Mouse (Mus musculus) forebrain, embryonic 16.5 days (tissue): ENCODE results near the gene Ccdc30. TPM values are rescaled to one million over a fixed set of nuclear protein-coding genes. Genes with fewer than 3 reads are reported as not detected.
"Not testable (repeated sequence)": the region's sequence is repeated elsewhere in the genome, so short reads cannot be mapped to it uniquely, and the experiment has no call there.

ENCODE experiments used
- ATAC-seq: fragments of 200-750 bp; cut with Nextera tagmentation; 2 replicates; pipeline ENCODE4 v1.8.0; 2017; ENCODE audit warnings: mild to moderate bottlenecking, moderate library complexity
- H3K27ac ChIP-seq: fragments of 300-500 bp; sonication (generic); 2 replicates; pipeline ENCODE4 v1.5.1; 2014; ENCODE audit warnings: low read length, control low read depth
- H3K27me3 ChIP-seq: fragments of 300-500 bp; sonication (generic); replicated peaks from 2 replicates; pipeline ENCODE4 v1.6.1; 2014; ENCODE audit warnings: low read length; ENCODE audit not compliant: control insufficient read depth, insufficient read depth
- H3K36me3 ChIP-seq: fragments of 300-500 bp; sonication (generic); 2 replicates; pipeline ENCODE4 v1.6.1; 2014; ENCODE audit not compliant: control insufficient read depth, insufficient read depth
- H3K4me1 ChIP-seq: fragments of 300-500 bp; sonication (generic); replicated peaks from 2 replicates; pipeline ENCODE4 v1.6.1; 2014; ENCODE audit warnings: low read length; ENCODE audit not compliant: control insufficient read depth, insufficient read depth
- H3K4me2 ChIP-seq: fragments of 300-500 bp; sonication (generic); 2 replicates; pipeline ENCODE4 v1.6.1; 2014; ENCODE audit warnings: mild to moderate bottlenecking, low read length, control low read depth
- H3K4me3 ChIP-seq: fragments of 300-500 bp; sonication (generic); replicated peaks from 2 replicates; pipeline ENCODE4 v1.5.1; 2014; ENCODE audit warnings: mild to moderate bottlenecking, low read length, control low read depth
- H3K9ac ChIP-seq: fragments of 300-500 bp; sonication (generic); replicated peaks from 2 replicates; pipeline ENCODE4 v1.6.1; 2014; ENCODE audit warnings: low read depth, low read length, control low read depth
- H3K9me3 ChIP-seq: fragments of 300-500 bp; sonication (generic); 2 replicates; pipeline ENCODE4 v1.6.1; 2016; ENCODE audit warnings: low read length; ENCODE audit not compliant: control insufficient read depth
- WGBS: fragments of 180-500 bp; shearing (Covaris S2); extraction: QIAGEN DNeasy Blood & Tissue Kit; methylation state at CpG from one replicate; pipeline ENCODE4 v1.1.7; 2014; 5-methylcytosine and 5-hydroxymethylcytosine counted together
- polyA plus RNA-seq: library from polyadenylated mRNA; unstranded; fragments of >200 nt; fragmentation: Nextera tagmentation; extraction: Ambion mirVana; gene quantifications from 2 replicates; pipeline ENCODE4 v1.2.1, GENCODE M21; 2015

Ccdc30 gene
- polyA plus RNA-seq, 1 experiment from 2014 or later: 15.5 TPM

- not testable (repeated sequence) for H3K4me1 ChIP-seq, H3K9ac ChIP-seq, H3K4me2 ChIP-seq, H3K27ac ChIP-seq, H3K9me3 ChIP-seq, ATAC-seq, H3K27me3 ChIP-seq, H3K4me3 ChIP-seq
- 84% methylated on average over 15 of the region's 15 CpGs for WGBS
- peaks cover 46% of the 10 kb centered on the region for H3K36me3 ChIP-seq
These were observed 136.5 kb downstream of the Ccdc30 start for GRCm38 (mm10) chr4:119278784-119279183.

- ATAC-seq: no peak
- peaks cover 40% of the 10 kb centered on the region for H3K36me3 ChIP-seq
These were observed 139.6 kb downstream of the Ccdc30 start for GRCm38 (mm10) chr4:119275726-119276125.

GRCm38 (mm10) chr4:119275226-119275625 is 140.1 kb downstream of the Ccdc30 start:
- Histone ChIP-seq H3K27me3 (no peaks in the 10 kb centered on the region), H3K4me3 (no peak overlapping the region), H3K4me1 (no peaks in the 10 kb centered on the region), H3K36me3 (peaks cover 43% of the 10 kb centered on the region), H3K9me3 (no peaks in the 10 kb centered on the region), H3K9ac (no peak overlapping the region), H3K27ac (no peak overlapping the region), H3K4me2 (no peak overlapping the region)
- no peak for ATAC-seq
- 90% methylated on average over 2 of the region's 2 CpGs for WGBS

More at GRCm38 (mm10) chr4:119275726-119276125, 139.6 kb downstream of the Ccdc30 start:
- no peaks in the 10 kb centered on the region for H3K9me3 ChIP-seq
- H3K27ac ChIP-seq: no peak overlapping the region
- no peak overlapping the region for H3K4me2 ChIP-seq
- no peak overlapping the region for H3K4me3 ChIP-seq
- H3K4me1 ChIP-seq: no peaks in the 10 kb centered on the region
- no peaks in the 10 kb centered on the region for H3K27me3 ChIP-seq
- no peak overlapping the region for H3K9ac ChIP-seq
- WGBS: 85% methylated on average over 2 of the region's 2 CpGs

- Histone ChIP-seq H3K9me3 (no peaks in the 10 kb centered on the region), H3K4me3 (no peak overlapping the region), H3K27ac (no peak overlapping the region), H3K36me3 (peaks cover 43% of the 10 kb centered on the region), H3K4me1 (no peaks in the 10 kb centered on the region), H3K27me3 (no peaks in the 10 kb centered on the region), H3K9ac (no peak overlapping the region), H3K4me2 (no peak overlapping the region)
- no peak for ATAC-seq
- WGBS: 97% methylated on average over 1 of the region's 1 CpGs
These were observed 140.7 kb downstream of the Ccdc30 start for GRCm38 (mm10) chr4:119274627-119275026.

Other genes with a start within 250 kb of the Ccdc30 start
- 3.7 and 6.1 TPM in 2 replicates for gene Zfp691, start 241.3 kb downstream of the Ccdc30 start, polyA plus RNA-seq
- 0.16 and 0.54 TPM in 2 replicates for gene Ermap, start 225.5 kb downstream of the Ccdc30 start, polyA plus RNA-seq
- 235 and 249 TPM in 2 replicates for gene Svbp, start 220.2 kb downstream of the Ccdc30 start, polyA plus RNA-seq
- 0.39 and 0.49 TPM in 2 replicates for gene Tmem269, start 197.3 kb downstream of the Ccdc30 start, polyA plus RNA-seq
- 27.9 and 30.1 TPM in 2 replicates for gene AU022252, start 182.8 kb downstream of the Ccdc30 start, polyA plus RNA-seq
- 9.3 and 9.4 TPM in 2 replicates for gene P3h1, start 182.6 kb downstream of the Ccdc30 start, polyA plus RNA-seq
- 0.08 and 0.09 TPM in 2 replicates for gene Cldn19, start 160.1 kb downstream of the Ccdc30 start, polyA plus RNA-seq
- 731 and 789 TPM in 2 replicates for gene Ybx1, start 120.9 kb downstream of the Ccdc30 start, polyA plus RNA-seq
- gene Ppih, start 95.0 kb downstream of the Ccdc30 start, polyA plus RNA-seq: 60.5 and 63.3 TPM in 2 replicates
- gene Ppcs, start 6.9 kb upstream of the Ccdc30 start, polyA plus RNA-seq: 16.2 and 16.4 TPM in 2 replicates
- gene Zmynd12, start 7.3 kb upstream of the Ccdc30 start, polyA plus RNA-seq: 0.14 and 0.29 TPM in 2 replicates
- 22.9 and 23.3 TPM in 2 replicates for gene Rimkla, start 77.1 kb upstream of the Ccdc30 start, polyA plus RNA-seq
- 39.0 and 41.4 TPM in 2 replicates for gene Foxj3, start 121.5 kb upstream of the Ccdc30 start, polyA plus RNA-seq
- 5.3 and 8.6 TPM in 2 replicates for gene Frg2f1, start 124.0 kb upstream of the Ccdc30 start, polyA plus RNA-seq
- not detected in 2 replicates for gene Guca2a, start 222.2 kb upstream of the Ccdc30 start, polyA plus RNA-seq
- gene Guca2b, start 243.4 kb upstream of the Ccdc30 start, polyA plus RNA-seq: not detected in 2 replicates